Mouse (Mus musculus) olfactory bulb, adult 2 months (tissue): ENCODE data around the gene Rab3gap2. TPM values are rescaled to one million over a fixed set of nuclear protein-coding genes. Genes with fewer than 3 reads are reported as not detected.

Experiments used
- H3K27ac ChIP-seq: fragments of 200-500 bp; 2 replicates; pipeline ENCODE4 v1.5.1; 2012; ENCODE audit warnings: low read depth, low read length; ENCODE audit not compliant: insufficient read depth
- H3K4me1 ChIP-seq: fragments of 200-500 bp; 2 replicates; pipeline ENCODE4 v1.6.1; 2012; ENCODE audit warnings: low read length; ENCODE audit not compliant: control insufficient read depth, insufficient read depth
- H3K4me3 ChIP-seq: fragments of 200-500 bp; 2 replicates; pipeline ENCODE4 v1.5.1; 2012; ENCODE audit warnings: mild to moderate bottlenecking, low read depth, low read length, moderate library complexity; ENCODE audit not compliant: insufficient read depth
- CTCF ChIP-seq: fragments of 200-500 bp; IDR thresholded peaks from 2 replicates; pipeline ENCODE4 v1.5.1; 2012; ENCODE audit warnings: low read depth, mild to moderate bottlenecking, low read length, moderate library complexity; ENCODE audit not compliant: insufficient read depth
- POLR2A ChIP-seq: fragments of 200-500 bp; IDR thresholded peaks from 2 replicates; pipeline ENCODE4 v1.6.1; 2012; ENCODE audit warnings: mild to moderate bottlenecking, low read depth, low read length, moderate library complexity; ENCODE audit not compliant: insufficient read depth
- WGBS: fragments of 180-500 bp; shearing (Covaris S2); methylation state at CpG from one replicate; pipeline ENCODE4 v1.1.7; 2018; 5-methylcytosine and 5-hydroxymethylcytosine counted together
- polyA plus RNA-seq: library from polyadenylated mRNA; stranded (reverse); fragments of >200 nt; gene quantifications from 2 replicates; pipeline ENCODE4 v1.2.4, GENCODE M21; 2012; ENCODE audit warnings: low replicate concordance; ENCODE audit not compliant: missing spikeins, insufficient read depth, insufficient read length

Gene Rab3gap2
- polyA plus RNA-seq, 1 experiment = not detected

GRCm38 (mm10) chr1:185331364-185331763, 127.4 kb downstream of the Rab3gap2 start:
- no peak overlapping the region for H3K27ac ChIP-seq
- TF ChIP-seq CTCF = no peak
- H3K4me1 ChIP-seq = peaks cover 5% of the 10 kb centered on the region
- H3K4me3 ChIP-seq = no peak overlapping the region
- WGBS = 46% methylated on average over 5 of the region's 5 CpGs

DNA sequence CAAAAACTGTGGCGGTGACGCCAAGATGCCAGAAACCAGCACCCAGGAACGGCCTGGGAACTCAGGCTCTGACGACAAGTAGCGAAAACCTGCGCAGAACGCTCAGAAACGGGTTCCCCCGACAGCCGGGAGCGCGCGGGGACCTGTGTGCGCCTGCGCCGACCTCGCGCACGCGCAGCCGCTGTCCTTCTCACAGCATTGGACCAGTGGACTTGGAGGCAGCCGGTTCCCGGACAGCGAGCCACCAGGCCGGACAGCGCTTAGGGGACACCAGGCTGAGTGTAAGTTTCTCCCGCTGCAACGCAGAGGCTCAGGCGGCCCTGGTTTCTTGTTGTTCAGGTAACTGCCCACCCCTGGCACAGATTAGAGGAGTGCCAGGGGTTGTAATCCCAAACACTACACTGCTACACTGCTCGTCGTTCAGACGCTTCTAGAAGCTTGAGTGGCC, 128.1 kb downstream of the Rab3gap2 start, which contains the start of gene Bpnt1:
Gene Bpnt1 (plus strand): TSS at position 167 of the 448 bp plus-strand sequence.
- WGBS = under 1% methylated on average over 32 of the region's 32 CpGs
- Histone ChIP-seq H3K4me1 (peaks cover 5% of the 10 kb centered on the region), H3K4me3 (peak within 1 kb of the TSS; percentile 93), H3K27ac (peak within 1 kb of the TSS; percentile 71)
- TF ChIP-seq POLR2A = peak; percentile 74
- no peak for TF ChIP-seq CTCF

GRCm38 (mm10) chr1:185333651-185334050, 129.7 kb downstream of the Rab3gap2 start:
- H3K4me3 ChIP-seq = no peak overlapping the region
- no peak for TF ChIP-seq CTCF
- TF ChIP-seq POLR2A = no peak
- H3K27ac ChIP-seq = no peak overlapping the region
- 84% methylated on average over 5 of the region's 5 CpGs for WGBS
- peaks cover 3% of the 10 kb centered on the region for H3K4me1 ChIP-seq

- WGBS = 72% methylated on average over 4 of the region's 4 CpGs
- H3K27ac ChIP-seq = no peak overlapping the region
- peaks cover 3% of the 10 kb centered on the region for H3K4me1 ChIP-seq
- no peak for TF ChIP-seq CTCF
- TF ChIP-seq POLR2A = no peak
- H3K4me3 ChIP-seq = no peak overlapping the region
These were observed 130.2 kb downstream of the Rab3gap2 start for GRCm38 (mm10) chr1:185334136-185334535.

GRCm38 (mm10) chr1:185335231-185335765, 131.4 kb downstream of the Rab3gap2 start:
- TF ChIP-seq POLR2A (no peak), CTCF (no peak)
- H3K27ac ChIP-seq = no peak overlapping the region
- peaks cover 3% of the 10 kb centered on the region for H3K4me1 ChIP-seq
- no peak overlapping the region for H3K4me3 ChIP-seq
- 69% methylated on average over 6 of the region's 6 CpGs for WGBS

Other genes with a start within 250 kb of the Rab3gap2 start
- not detected in 2 replicates for gene Mark1, start 204.5 kb upstream of the Rab3gap2 start, polyA plus RNA-seq
- not detected in 2 replicates for gene Iars2, start 125.3 kb downstream of the Rab3gap2 start, polyA plus RNA-seq
- not detected in 2 replicates for gene Bpnt1, start 128.0 kb downstream of the Rab3gap2 start, polyA plus RNA-seq
- 61.9 TPM in 1 of 2 replicates, not detected in the other for gene Eprs, start 158.9 kb downstream of the Rab3gap2 start, polyA plus RNA-seq